Mouse (Mus musculus) G1E (cell line): ENCODE results near the gene Akap13. TPM values are rescaled to one million over a fixed set of nuclear protein-coding genes. Genes with fewer than 3 reads are reported as not detected.

Experiments used
- ATAC-seq: 2 replicates; pipeline ENCODE4 v1.8.0; 2016; ENCODE audit warnings: mild to moderate bottlenecking; ENCODE audit not compliant: insufficient number of reproducible peaks, poor library complexity, low FRiP score, severe bottlenecking; ENCODE audit errors: extremely low read depth
- DNase-seq: peaks from one replicate; pipeline ENCODE4 v3.0.0; 2012; ENCODE audit warnings: low spot score
- H3K27me3 ChIP-seq: 2 replicates; pipeline ENCODE4 v1.6.1; 2012; ENCODE audit warnings: mild to moderate bottlenecking, low read length, inconsistent platforms; ENCODE audit not compliant: insufficient read depth
- H3K36me3 ChIP-seq: replicated peaks from 2 replicates; pipeline ENCODE3; 2012; ENCODE audit warnings: mild to moderate bottlenecking, inconsistent platforms
- H3K4me1 ChIP-seq: 2 replicates; pipeline ENCODE4 v1.6.1; 2012; ENCODE audit warnings: low read depth, low read length, inconsistent platforms, mixed read lengths; ENCODE audit not compliant: insufficient read depth
- H3K4me3 ChIP-seq: 2 replicates; pipeline ENCODE4 v1.5.1; 2012; ENCODE audit warnings: low read depth, mild to moderate bottlenecking, inconsistent platforms, low read length, moderate library complexity, mixed read lengths
- H3K9me3 ChIP-seq: replicated peaks from 2 replicates; pipeline ENCODE4 v1.6.1; 2012; ENCODE audit warnings: inconsistent platforms
- CTCF ChIP-seq: IDR thresholded peaks from 2 replicates; pipeline ENCODE4 v1.5.1; 2012; ENCODE audit warnings: low read depth, low read length, inconsistent platforms, mixed read lengths
- GATA1 ChIP-seq: IDR thresholded peaks from 2 replicates; pipeline ENCODE4 v1.6.1; 2012; ENCODE audit warnings: borderline replicate concordance, low read length, inconsistent platforms, mixed read lengths
- GATA2 ChIP-seq: IDR thresholded peaks from 2 replicates; pipeline ENCODE4 v1.6.1; 2012; ENCODE audit warnings: low read depth, low read length, inconsistent platforms, borderline replicate concordance
- POLR2AphosphoS5 ChIP-seq: IDR thresholded peaks from 2 replicates; pipeline ENCODE4 v1.6.1; 2012; ENCODE audit warnings: low read depth, low read length, inconsistent platforms; ENCODE audit not compliant: insufficient replicate concordance
- TAL1 ChIP-seq: conservative IDR thresholded peaks from 2 replicates; pipeline ENCODE4 v1.6.1; 2012; ENCODE audit warnings: low read depth, low read length, inconsistent platforms, mixed read lengths
- polyA plus RNA-seq: library from polyadenylated mRNA; stranded (reverse); fragments of >175 nt; gene quantifications from 2 replicates; pipeline ENCODE4 v1.2.3, GENCODE M21; 2012
- total RNA-seq, 2 experiments: library from RNA; stranded (forward) in 1 of 2; stranded (reverse) in 1 of 2; fragments of 200-1000 nt in 1 of 2; fragments of >200 nt in 1 of 2; fragmentation: Nextera tagmentation in 1 of 2; gene quantifications; 2 replicates each; pipeline ENCODE4 v1.2.3; 2014 to 2017

The Akap13 gene
- total and polyA plus RNA-seq, 3 experiments: 2.8 to 123 (median 47.0) TPM

DNA sequence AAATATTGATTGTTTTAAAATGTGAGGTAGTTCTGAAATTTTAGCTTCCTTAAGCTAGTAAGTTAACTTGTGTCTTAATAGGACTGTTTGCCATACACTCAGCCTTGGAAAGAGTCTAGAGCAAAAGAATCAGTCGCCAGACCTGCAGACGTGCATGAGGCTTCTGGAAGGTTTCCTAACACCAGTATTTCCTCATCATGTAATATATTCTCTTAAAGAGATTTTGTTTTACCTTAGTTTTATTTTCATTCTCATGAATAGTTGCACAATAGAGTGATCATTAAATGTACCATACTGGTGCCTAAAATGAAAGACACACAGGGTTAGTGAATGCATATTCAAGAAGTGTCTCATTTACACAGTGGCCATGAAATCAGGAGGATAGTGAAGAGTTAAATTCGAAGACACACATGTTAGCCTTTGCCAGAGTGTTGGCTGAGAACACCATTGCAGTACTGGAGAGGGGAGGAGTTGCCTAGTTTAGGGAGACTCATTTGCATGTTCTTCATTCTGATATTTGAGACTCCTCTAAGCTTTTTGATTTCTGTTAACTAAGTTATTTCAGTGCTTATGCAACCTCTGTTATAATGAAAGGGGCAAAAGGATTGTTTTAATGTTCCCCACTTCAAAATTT lies 198.5 kb downstream of the Akap13 start:
- no peak for DNase-seq
- Histone ChIP-seq H3K4me1 (peaks cover 18% of the 10 kb centered on the region), H3K36me3 (peaks cover 6% of the 10 kb centered on the region), H3K27me3 (no peaks in the 10 kb centered on the region), H3K9me3 (no peaks in the 10 kb centered on the region), H3K4me3 (no peak overlapping the region)
- no peak for TF ChIP-seq GATA1
- no peak for TF ChIP-seq GATA2
- no peak for TF ChIP-seq TAL1
- TF ChIP-seq CTCF: no peak
- no peak for TF ChIP-seq POLR2AphosphoS5
- 0 out of 2 replicates have a peak, but pooled peaks have one; percentile 16 for ATAC-seq

DNA sequence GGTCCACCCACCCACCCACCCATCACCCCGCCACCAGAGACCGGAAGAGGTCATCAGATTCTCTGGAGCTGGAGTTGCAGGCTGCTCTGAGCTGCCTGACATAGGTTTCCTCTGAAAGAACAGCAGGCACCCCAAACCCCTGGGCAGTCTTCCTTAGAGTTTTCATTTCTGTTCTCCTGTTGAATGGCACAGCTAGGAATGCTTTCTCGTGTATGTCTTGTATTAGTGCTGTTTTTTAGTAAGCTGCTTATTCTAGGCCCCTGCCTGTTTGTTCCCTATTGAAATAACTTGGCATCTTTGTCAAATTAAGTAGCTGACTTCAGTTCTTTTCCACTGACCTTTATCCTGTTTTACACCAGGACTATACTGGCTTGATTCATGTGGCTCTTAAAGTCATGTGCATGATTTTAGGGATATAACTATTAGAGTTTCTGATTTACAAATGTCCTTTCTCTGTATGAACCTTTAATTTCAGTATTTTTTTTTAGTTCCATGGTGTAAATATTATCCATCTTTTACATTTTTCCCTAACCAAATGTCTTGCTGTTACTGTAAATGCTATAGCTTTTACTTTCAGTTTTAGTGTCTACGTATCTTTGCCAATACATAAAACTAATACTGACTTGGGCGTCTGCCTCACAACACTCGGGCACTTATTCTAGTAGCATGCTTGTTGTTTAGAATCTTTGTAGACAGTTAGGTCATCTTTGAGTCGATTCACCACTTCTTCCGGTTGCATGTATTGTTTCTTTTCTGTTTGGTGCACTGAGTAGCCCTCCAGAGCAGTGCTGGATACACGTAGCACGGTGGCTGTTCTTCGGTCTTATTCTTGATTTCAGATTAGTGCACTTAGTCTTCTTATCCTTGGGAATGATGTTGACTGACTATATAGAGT lies 200.1 kb downstream of the Akap13 start:
- TF ChIP-seq GATA2 (no peak), POLR2AphosphoS5 (no peak), GATA1 (no peak), CTCF (no peak), TAL1 (no peak)
- DNase-seq (no peak), ATAC-seq (peak; percentile 42; the same call in 1 of the 2 replicates)
- Histone ChIP-seq H3K4me1 (peaks cover 18% of the 10 kb centered on the region), H3K9me3 (no peaks in the 10 kb centered on the region), H3K27me3 (no peaks in the 10 kb centered on the region), H3K4me3 (peak overlapping the region; percentile 66), H3K36me3 (peaks cover 2% of the 10 kb centered on the region)

DNA sequence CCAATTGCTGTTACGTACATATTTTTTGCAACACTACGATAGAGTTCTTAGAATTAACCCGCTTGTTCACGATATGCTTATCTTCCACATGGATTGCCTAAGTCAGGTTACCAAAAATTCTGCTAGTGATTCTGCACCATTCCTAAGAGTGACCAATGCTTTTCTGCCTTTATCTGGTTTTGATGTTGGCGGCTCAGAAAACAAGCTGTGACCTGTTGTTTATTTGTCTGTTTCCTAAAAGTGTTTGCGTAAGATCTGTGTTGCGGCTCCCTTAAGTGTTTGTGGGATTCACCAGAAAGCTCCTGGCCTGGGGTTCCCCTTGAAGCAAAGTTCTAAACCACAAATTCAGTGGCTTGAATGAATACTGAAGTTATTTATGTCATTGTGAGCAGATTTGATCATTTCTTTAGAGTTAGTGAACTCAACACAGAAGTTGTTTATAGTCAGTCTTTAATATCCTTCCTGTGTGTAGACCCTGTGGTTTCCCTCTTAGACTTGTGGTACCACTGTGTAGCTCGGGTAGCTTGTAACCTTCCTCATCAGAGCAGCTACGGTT lies 201.0 kb downstream of the Akap13 start:
- peak overlapping the region; percentile 48; the same call in 1 of the 2 replicates for H3K4me3 ChIP-seq
- H3K4me1 ChIP-seq: peaks cover 18% of the 10 kb centered on the region
- peaks cover 2% of the 10 kb centered on the region for H3K36me3 ChIP-seq
- TF ChIP-seq CTCF (no peak), TAL1 (no peak), GATA1 (no peak), POLR2AphosphoS5 (no peak), GATA2 (no peak)
- no peaks in the 10 kb centered on the region for H3K27me3 ChIP-seq
- DNase-seq (no peak), ATAC-seq (peak; percentile 46)
- no peaks in the 10 kb centered on the region for H3K9me3 ChIP-seq

DNA sequence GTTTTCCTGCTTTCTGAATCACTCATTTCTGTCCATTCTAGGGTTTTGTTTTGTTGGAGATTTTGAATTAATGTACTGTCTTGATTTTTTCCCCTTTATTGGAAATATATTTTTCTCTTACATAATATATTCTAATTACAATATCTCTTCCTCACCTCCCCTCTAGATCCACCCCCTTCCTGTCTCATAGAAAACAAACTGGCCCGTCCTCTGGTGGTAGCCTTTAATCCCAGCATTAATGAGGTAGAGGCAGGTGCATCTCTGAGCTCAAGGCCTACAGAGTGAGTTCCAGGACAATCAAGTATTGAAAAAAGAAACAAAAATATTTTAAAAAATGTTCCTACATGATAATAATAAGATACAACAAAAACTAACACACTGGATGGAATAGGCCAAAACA lies 201.6 kb downstream of the Akap13 start:
- no peak for ATAC-seq
- H3K9me3 ChIP-seq: no peaks in the 10 kb centered on the region
- peaks cover 2% of the 10 kb centered on the region for H3K36me3 ChIP-seq
- H3K4me3 ChIP-seq: no peak overlapping the region; the same call in 1 of the 2 replicates
- H3K27me3 ChIP-seq: no peaks in the 10 kb centered on the region
- no peak for DNase-seq
- peaks cover 18% of the 10 kb centered on the region for H3K4me1 ChIP-seq
- TF ChIP-seq GATA1 (no peak), CTCF (no peak), GATA2 (no peak), TAL1 (no peak), POLR2AphosphoS5 (no peak)

DNA sequence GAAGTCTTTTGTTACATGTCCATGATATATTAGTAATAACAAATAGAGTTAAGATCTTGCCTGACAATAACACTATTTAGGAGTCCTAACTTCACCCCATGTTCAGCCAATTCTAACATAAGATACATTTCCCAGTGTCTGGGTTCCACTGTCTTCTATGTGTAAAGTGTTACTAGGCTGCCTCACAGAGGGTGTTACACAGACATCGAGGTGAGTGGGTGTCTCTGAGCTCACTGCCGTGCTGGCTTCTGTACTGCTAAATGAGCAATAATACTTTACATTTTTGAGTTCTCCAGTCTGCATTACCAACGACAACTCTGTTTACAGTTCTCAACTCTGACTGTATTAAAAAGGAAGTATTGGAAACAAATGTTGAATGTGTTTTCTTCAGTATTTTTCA lies 209.1 kb downstream of the Akap13 start:
- DNase-seq: no peak
- TF ChIP-seq POLR2AphosphoS5 (no peak), GATA1 (no peak), CTCF (no peak), TAL1 (no peak), GATA2 (no peak)
- H3K4me3 ChIP-seq: no peak overlapping the region
- H3K36me3 ChIP-seq: peaks cover 22% of the 10 kb centered on the region
- no peak for ATAC-seq
- H3K4me1 ChIP-seq: peaks cover 5% of the 10 kb centered on the region
- H3K27me3 ChIP-seq: no peaks in the 10 kb centered on the region
- no peaks in the 10 kb centered on the region for H3K9me3 ChIP-seq

DNA sequence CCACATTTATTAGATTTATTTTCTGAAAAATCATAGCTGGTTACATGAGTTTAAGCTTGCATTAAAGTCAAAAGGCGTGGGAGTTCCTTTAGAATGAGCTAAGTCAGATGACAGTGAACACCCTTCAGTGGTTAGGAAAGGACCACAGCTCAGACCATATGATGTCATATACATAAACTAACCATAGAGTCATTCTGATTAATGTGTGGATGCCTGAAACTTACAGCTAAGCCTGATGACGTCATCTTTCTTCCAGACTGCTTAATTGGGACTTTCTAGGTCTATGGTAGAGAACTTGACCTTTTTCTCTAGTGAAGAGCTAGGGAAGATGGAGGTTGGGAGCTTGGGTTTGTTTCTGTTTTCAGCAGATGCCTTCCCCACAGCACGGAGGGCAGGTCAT lies 211.6 kb downstream of the Akap13 start:
- no peak for ATAC-seq
- Histone ChIP-seq H3K4me1 (peaks cover 7% of the 10 kb centered on the region), H3K4me3 (no peak overlapping the region)

More for the DNA sequence above, 211.6 kb downstream of the Akap13 start:
- H3K27me3 ChIP-seq: no peaks in the 10 kb centered on the region
- TF ChIP-seq POLR2AphosphoS5 (no peak), GATA2 (no peak), CTCF (no peak), TAL1 (no peak), GATA1 (no peak)
- H3K36me3 ChIP-seq: peaks cover 22% of the 10 kb centered on the region
- no peaks in the 10 kb centered on the region for H3K9me3 ChIP-seq
- DNase-seq: no peak
